Mouse (Mus musculus) lung, embryonic 15.5 days (tissue): ENCODE measurements around the gene Tgfbrap1. TPM values are rescaled to one million over a fixed set of nuclear protein-coding genes. Genes with fewer than 3 reads are reported as not detected.
A peak's percentile ranks its signal among the peaks of the same experiment; 100 is the strongest.

Experiments used
- ATAC-seq: fragments of 200-750 bp; cut with Nextera tagmentation; 2 replicates; pipeline ENCODE4 v1.8.0; 2017; ENCODE audit warnings: moderate number of reproducible peaks, borderline replicate concordance; ENCODE audit not compliant: low FRiP score, low TSS enrichment; ENCODE audit errors: extremely low read depth
- H3K27ac ChIP-seq: fragments of 300-500 bp; sonication (generic); 2 replicates; pipeline ENCODE4 v1.5.1; 2015; ENCODE audit warnings: moderate library complexity, mild to moderate bottlenecking, inconsistent platforms
- H3K27me3 ChIP-seq: fragments of 300-500 bp; sonication (generic); 2 replicates; pipeline ENCODE4 v1.6.1; 2015; ENCODE audit warnings: inconsistent platforms
- H3K36me3 ChIP-seq: fragments of 300-500 bp; sonication (generic); 2 replicates; pipeline ENCODE4 v1.6.1; 2015; ENCODE audit warnings: inconsistent platforms
- H3K4me1 ChIP-seq: fragments of 300-500 bp; sonication (generic); 2 replicates; pipeline ENCODE4 v1.6.1; 2015; ENCODE audit warnings: inconsistent platforms
- H3K4me2 ChIP-seq: fragments of 300-500 bp; sonication (generic); 2 replicates; pipeline ENCODE4 v1.6.1; 2015; ENCODE audit warnings: inconsistent platforms, mild to moderate bottlenecking, moderate library complexity
- H3K4me3 ChIP-seq: fragments of 300-500 bp; sonication (generic); 2 replicates; pipeline ENCODE4 v1.5.1; 2015; ENCODE audit warnings: mild to moderate bottlenecking, inconsistent platforms
- H3K9ac ChIP-seq: fragments of 300-500 bp; sonication (generic); 2 replicates; pipeline ENCODE4 v1.6.1; 2015; ENCODE audit warnings: inconsistent platforms
- H3K9me3 ChIP-seq: fragments of 300-500 bp; sonication (generic); 2 replicates; pipeline ENCODE4 v1.6.1; 2016; ENCODE audit warnings: inconsistent platforms
- WGBS: fragments of 180-500 bp; shearing (Covaris S2); methylation state at CpG from one replicate; pipeline ENCODE4 v1.1.7; 2015; 5-methylcytosine and 5-hydroxymethylcytosine counted together
- polyA plus RNA-seq: library from polyadenylated mRNA; unstranded; fragments of >200 nt; fragmentation: Nextera tagmentation; extraction: Ambion mirVana; gene quantifications from 2 replicates; pipeline ENCODE4 v1.2.1, GENCODE M21; 2015

Gene Tgfbrap1
- 8.3 and 10.3 TPM in 2 replicates for polyA plus RNA-seq

DNA sequence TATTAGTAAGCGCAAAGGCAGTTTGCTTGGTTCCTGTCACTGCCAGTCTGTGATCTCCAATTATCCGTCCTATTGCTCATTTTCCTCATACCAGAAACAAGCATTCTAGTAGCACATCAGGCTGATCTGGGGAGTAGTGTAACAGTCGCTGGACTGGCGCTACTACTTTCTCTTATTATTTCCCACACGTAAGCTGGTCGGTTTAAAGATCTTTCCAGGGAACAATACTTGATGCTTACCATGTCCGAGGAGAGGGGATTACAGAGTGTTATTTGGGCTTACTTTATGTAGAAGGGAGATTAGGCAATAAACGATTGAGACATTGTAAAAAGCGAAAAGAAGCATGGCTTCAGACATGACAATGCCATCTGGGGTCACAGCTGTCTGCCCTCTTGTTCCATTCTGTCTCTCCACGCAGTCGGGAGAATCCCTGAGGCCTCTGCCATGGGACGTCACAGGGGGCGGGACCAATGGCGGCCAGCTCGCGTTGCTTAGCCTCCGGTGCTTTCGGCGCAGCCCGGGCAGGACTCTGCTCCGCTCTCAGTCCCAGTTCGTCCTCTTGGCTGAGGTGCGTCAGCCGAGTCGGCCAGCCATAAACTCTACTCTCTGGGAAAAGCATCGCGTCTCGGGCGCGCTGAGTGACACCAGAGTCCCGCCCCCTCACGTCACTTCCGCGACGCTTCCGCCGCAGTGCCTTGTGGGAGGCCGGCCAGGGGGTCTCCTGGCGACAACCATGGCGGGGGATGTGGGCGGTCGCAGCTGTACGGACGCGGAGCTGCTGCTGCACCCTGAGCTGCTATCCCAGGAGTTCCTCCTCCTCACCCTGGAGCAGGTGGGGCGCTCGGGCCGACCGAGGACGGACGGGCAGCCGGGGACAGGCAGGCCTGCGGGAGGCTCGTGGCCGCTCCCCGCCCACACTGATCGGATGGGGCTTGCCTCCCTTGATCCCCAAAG is at the start of gene Tgfbrap1, which contains the start of gene AI597479:
Gene Tgfbrap1 (minus strand): TSS at position 607 of the 954 bp plus-strand sequence.
Gene AI597479 (plus strand): TSS at position 680 of the 954 bp plus-strand sequence.
- H3K4me2 ChIP-seq, result peak within 1 kb of the TSS; percentile 77
- H3K36me3 ChIP-seq, result peaks cover 21% of the 10 kb centered on the region
- peak; percentile 96 for ATAC-seq
- under 1% methylated on average over 55 of the region's 57 CpGs for WGBS
- H3K9me3 ChIP-seq, result no peaks in the 10 kb centered on the region
- peaks cover 10% of the 10 kb centered on the region for H3K4me1 ChIP-seq
- peak within 1 kb of the TSS; percentile 100 for H3K27ac ChIP-seq
- no peaks in the 10 kb centered on the region for H3K27me3 ChIP-seq
- peak within 1 kb of the TSS; percentile 89 for H3K9ac ChIP-seq
- H3K4me3 ChIP-seq, result peak within 1 kb of the TSS; percentile 95

DNA sequence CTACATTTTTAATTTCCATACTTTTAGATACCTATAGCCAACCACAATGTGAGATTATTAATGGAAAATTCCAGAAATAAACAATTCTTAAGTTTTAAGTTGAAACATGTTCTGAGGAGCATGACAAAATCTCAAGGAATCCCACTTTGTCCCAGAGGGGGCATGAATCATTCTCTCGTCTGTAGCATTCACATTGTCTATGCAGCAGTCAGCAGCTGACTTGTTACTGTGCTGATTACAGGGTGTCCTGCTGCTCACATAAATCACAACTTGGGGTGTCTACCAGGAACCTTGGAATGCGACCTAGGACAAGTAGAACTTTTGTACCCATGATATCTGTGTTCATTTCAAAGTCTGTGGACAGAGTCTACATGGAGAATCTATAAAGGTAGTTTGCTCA is 49.0 kb upstream of the Tgfbrap1 start:
- H3K4me3 ChIP-seq, result no peak overlapping the region
- no peak overlapping the region for H3K9ac ChIP-seq
- H3K4me1 ChIP-seq, result peaks cover 4% of the 10 kb centered on the region; the same call in 1 of the 2 replicates
- H3K9me3 ChIP-seq, result no peaks in the 10 kb centered on the region
- no peaks in the 10 kb centered on the region for H3K36me3 ChIP-seq
- ATAC-seq, result no peak
- no peak overlapping the region for H3K27ac ChIP-seq
- 69% methylated on average over 2 of the region's 2 CpGs for WGBS
- H3K4me2 ChIP-seq, result no peak overlapping the region
- H3K27me3 ChIP-seq, result no peaks in the 10 kb centered on the region

DNA sequence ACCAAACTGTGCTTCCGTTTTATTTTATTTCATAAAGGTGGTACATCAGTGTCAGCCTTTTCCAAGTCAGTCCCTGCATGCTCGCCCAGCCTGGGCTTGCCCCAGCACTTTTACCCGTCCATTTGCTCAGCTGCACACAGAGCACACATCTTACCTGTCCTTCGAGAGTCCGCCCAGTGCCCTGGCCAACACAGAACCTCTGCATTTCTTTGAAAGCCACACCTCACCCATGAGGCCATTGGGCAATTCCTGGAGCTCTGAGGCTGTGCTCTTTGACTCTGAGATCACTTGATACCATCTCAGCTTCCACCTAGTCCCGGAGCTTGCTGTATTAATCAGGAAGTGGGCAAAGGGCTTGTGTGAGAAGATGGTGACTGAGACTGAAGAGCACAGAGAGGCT is 47.0 kb upstream of the Tgfbrap1 start:
- no peak overlapping the region for H3K4me3 ChIP-seq
- no peak overlapping the region for H3K27ac ChIP-seq

DNA sequence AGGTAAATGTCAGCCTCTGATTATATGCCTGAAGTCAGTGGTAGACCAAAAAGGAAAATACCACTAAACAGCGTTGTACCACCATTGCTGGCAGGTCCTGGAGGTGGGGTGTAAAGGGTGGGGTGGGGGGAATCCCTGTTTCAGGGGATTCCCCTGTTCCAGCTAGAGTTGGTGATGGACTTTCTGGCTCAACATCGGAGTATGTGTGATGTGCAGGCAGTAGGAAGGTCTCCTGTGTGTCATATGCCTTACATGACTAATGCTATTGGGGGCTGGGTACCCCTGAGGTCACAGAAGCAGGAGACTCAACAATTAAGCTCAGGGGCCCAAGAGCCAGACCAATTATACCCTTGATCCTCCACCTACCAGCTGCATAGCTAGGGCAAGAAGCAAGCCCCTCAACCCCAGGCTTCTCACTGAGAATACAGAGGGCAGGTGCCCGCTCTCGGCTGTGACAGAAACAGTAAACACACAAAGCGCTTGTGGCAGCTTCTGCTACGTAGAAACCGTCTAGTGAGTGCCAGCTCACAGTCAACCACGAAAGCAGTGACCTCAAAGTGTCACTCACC is 46.0 kb upstream of the Tgfbrap1 start:
- ATAC-seq, result no peak
- Histone ChIP-seq H3K4me1 (peaks cover 12% of the 10 kb centered on the region; the same call in 1 of the 2 replicates), H3K4me3 (no peak overlapping the region), H3K36me3 (no peaks in the 10 kb centered on the region), H3K27ac (no peak overlapping the region), H3K9me3 (no peaks in the 10 kb centered on the region), H3K27me3 (no peaks in the 10 kb centered on the region), H3K9ac (no peak overlapping the region), H3K4me2 (no peak overlapping the region)
- WGBS, result 71% methylated on average over 8 of the region's 8 CpGs

More for the DNA sequence above, 47.0 kb upstream of the Tgfbrap1 start:
- no peaks in the 10 kb centered on the region for H3K27me3 ChIP-seq
- peaks cover 12% of the 10 kb centered on the region; the same call in 1 of the 2 replicates for H3K4me1 ChIP-seq
- H3K9ac ChIP-seq, result no peak overlapping the region
- WGBS, result 64% methylated on average over 6 of the region's 6 CpGs
- H3K4me2 ChIP-seq, result no peak overlapping the region
- no peaks in the 10 kb centered on the region for H3K9me3 ChIP-seq
- no peaks in the 10 kb centered on the region for H3K36me3 ChIP-seq
- no peak for ATAC-seq

DNA sequence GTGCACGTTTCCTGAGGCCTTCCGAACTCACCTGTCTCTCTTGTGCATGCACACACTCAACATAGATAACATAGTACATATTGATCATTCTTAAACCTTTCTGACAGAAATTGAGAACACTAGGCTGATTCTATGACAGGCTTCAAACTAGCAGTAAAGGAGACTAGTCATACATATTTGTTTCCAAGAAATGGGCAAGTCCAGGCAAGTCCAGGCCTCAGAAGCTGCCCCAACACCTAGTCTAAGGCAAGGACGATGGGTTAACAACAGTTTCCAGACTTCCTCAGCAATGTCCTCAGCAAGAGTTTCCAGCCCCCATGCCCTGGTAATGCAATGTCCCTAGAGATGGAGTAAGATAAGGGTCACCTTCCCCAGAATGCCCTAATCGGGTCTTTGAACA is 45.4 kb upstream of the Tgfbrap1 start:
- whole genome bisulfite sequencing, result 83% methylated on average over 4 of the region's 4 CpGs
- Histone ChIP-seq H3K4me1 (peaks cover 12% of the 10 kb centered on the region; the same call in 1 of the 2 replicates), H3K27me3 (no peaks in the 10 kb centered on the region), H3K36me3 (no peaks in the 10 kb centered on the region), H3K4me2 (no peak overlapping the region), H3K27ac (no peak overlapping the region), H3K9ac (no peak overlapping the region), H3K9me3 (no peaks in the 10 kb centered on the region), H3K4me3 (no peak overlapping the region)
- no peak for ATAC-seq

DNA sequence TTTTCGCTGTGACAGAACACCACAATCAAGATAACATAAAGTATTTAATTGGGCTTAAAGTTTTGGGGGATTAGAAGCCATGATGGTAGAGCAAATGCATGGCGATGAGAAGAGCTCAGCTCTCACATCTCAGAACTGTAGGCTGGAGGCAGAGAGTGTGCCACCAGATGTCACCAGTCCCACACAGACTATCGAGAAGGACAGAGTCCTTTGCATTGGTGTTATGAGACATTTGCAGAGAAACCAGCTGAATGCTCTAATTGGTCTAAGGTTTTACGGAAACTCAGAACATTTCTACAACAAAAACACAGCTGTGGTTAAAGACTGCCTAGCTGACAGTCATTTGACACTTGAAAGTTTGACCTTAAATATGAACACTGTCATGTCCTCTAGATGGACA is 44.8 kb upstream of the Tgfbrap1 start:
- Histone ChIP-seq H3K36me3 (no peaks in the 10 kb centered on the region), H3K4me1 (peaks cover 12% of the 10 kb centered on the region; the same call in 1 of the 2 replicates), H3K27me3 (no peaks in the 10 kb centered on the region), H3K9ac (no peak overlapping the region), H3K4me2 (no peak overlapping the region), H3K27ac (no peak overlapping the region), H3K9me3 (no peaks in the 10 kb centered on the region), H3K4me3 (no peak overlapping the region)
- 74% methylated on average over 4 of the region's 4 CpGs for WGBS
- ATAC-seq, result no peak

DNA sequence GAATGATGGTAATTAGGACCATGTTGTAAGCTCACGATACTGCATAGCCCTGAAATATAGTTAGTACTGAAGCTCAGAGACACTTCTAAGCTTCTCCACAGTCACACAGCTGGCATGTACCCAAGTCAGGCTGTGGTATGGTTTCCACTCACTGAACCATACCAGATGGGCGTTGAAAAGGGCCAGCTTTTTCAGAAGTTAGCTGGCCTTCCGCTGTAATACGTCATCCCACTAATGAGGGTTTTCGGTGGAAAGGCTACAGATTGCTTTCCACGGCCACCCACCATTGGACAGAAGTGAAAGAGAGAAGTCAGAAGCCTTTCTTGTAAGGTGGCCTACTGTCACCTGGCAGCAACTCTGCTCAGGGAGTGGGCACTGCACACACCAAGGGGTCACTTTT is 44.4 kb upstream of the Tgfbrap1 start:
- Histone ChIP-seq H3K9me3 (no peaks in the 10 kb centered on the region), H3K27me3 (no peaks in the 10 kb centered on the region), H3K4me1 (peaks cover 12% of the 10 kb centered on the region; the same call in 1 of the 2 replicates), H3K36me3 (no peaks in the 10 kb centered on the region), H3K27ac (no peak overlapping the region), H3K9ac (no peak overlapping the region), H3K4me2 (no peak overlapping the region), H3K4me3 (no peak overlapping the region)
- ATAC-seq, result no peak
- WGBS, result 76% methylated on average over 6 of the region's 6 CpGs

DNA sequence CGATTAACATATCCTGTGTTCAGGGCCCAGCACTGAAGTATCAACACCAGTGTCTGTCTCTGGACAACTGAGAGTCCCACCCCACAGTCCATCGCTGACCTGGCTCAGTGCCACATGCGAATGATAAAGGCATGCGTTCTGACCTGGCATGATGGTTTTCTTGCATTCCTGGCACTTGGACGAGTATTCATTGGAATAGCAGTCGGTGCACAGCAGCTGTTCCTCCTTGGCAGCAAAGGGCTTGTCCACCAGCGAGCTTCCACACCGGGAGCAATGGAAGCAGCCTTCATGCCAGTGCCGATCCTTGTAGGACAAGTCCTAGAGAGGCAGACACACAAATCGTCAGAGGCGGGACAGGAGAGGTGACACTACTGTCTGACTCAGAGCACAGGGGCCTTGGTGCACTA is 43.1 kb upstream of the Tgfbrap1 start:
- Histone ChIP-seq H3K27me3 (no peaks in the 10 kb centered on the region), H3K4me3 (no peak overlapping the region), H3K9me3 (no peaks in the 10 kb centered on the region), H3K36me3 (no peaks in the 10 kb centered on the region), H3K9ac (no peak overlapping the region), H3K4me2 (no peak overlapping the region), H3K4me1 (peaks cover 12% of the 10 kb centered on the region; the same call in 1 of the 2 replicates), H3K27ac (no peak overlapping the region)
- WGBS, result 45% methylated on average over 11 of the region's 11 CpGs
- ATAC-seq, result peak; percentile 40; the same call in 1 of the 2 replicates

DNA sequence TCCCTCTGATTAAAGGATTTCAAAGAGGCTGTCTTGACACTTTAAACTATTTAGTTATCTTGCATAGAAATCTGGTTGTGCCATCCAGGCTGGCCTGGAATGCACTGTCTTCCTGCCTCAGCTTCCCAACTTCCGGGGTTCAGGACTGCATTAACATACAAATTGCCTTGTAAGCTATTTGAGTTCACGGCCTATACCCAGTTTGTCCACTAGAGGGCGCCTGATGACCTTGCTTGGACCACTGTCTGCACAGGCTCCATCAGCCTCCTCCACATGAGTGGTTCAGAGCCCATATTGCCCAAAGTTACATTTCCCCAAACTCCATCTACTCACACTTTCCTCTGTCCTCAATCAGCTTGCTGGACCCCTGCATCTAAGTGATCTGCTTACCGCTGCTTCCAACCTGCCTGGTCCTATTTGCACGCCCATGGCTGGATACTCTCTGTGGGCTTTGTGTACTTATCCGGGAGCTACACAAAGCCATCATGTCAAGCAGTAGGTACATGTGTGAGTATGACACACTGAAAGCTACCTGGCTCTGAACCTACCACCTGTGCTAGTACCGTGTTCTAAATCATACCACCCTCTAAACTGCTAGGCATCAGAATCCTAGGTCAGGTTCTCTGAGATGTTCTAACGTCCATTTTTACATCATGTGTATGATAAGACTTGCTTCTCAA is 41.3 kb upstream of the Tgfbrap1 start:
- no peak overlapping the region for H3K9ac ChIP-seq
- WGBS, result 51% methylated on average over 8 of the region's 8 CpGs
- H3K27ac ChIP-seq, result no peak overlapping the region
- no peaks in the 10 kb centered on the region for H3K27me3 ChIP-seq
- no peak overlapping the region for H3K4me2 ChIP-seq
- H3K36me3 ChIP-seq, result no peaks in the 10 kb centered on the region
- peaks cover 9% of the 10 kb centered on the region; the same call in 1 of the 2 replicates for H3K4me1 ChIP-seq
- H3K9me3 ChIP-seq, result no peaks in the 10 kb centered on the region
- peak; percentile 53; the same call in 1 of the 2 replicates for ATAC-seq
- no peak overlapping the region for H3K4me3 ChIP-seq

DNA sequence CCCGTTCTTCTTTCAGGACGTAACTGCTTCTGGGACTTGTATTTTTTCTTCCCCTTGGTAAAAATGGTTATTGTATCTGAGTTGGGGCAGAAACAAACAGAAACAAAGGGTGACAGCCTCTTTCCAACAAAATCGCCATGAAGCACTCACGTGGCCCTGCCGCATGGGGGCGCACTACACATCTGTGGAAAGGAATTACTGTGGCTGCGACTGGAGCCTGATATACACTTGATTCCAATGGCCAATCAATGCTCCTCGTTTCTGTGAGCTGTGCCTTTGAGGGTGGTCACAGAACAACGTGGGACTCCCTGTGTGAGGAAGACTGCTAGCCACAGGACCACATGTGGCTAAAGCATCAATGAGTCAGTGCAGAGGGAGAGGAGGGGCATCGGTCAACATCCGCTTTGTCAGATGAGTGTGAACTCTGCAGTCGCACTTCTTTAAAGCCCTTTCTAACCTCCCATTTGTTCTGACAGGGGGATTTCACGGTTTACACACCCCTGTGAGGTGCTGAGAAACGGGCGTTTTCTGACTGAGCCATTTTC is 39.9 kb upstream of the Tgfbrap1 start:
- Histone ChIP-seq H3K4me2 (no peak overlapping the region), H3K4me3 (no peak overlapping the region), H3K27ac (no peak overlapping the region), H3K36me3 (no peaks in the 10 kb centered on the region), H3K9me3 (no peaks in the 10 kb centered on the region), H3K27me3 (no peaks in the 10 kb centered on the region), H3K9ac (no peak overlapping the region), H3K4me1 (peaks cover 9% of the 10 kb centered on the region; the same call in 1 of the 2 replicates)
- ATAC-seq, result no peak
- 68% methylated on average over 15 of the region's 15 CpGs for WGBS

DNA sequence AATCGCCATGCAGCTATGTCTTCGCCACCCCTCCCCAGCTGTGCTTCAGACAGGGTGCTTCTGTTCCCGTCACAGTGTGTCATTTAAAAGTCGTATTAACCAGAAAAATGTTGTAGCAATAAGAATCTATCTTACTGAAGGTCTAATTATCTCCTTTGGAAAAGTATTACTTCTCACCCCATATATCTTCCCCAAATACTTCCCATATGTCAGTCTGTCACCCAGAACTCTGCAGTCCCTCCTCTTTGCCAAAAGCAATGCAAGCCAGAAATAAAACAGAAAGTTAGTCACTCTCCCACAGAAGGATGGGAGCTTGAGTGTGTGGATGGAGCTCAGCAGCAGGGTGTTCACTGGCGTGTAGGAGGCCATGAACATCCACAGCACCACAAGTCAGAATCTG is 38.9 kb upstream of the Tgfbrap1 start:
- Histone ChIP-seq H3K9ac (no peak overlapping the region), H3K27ac (no peak overlapping the region), H3K4me1 (peaks cover 9% of the 10 kb centered on the region; the same call in 1 of the 2 replicates), H3K9me3 (no peaks in the 10 kb centered on the region), H3K27me3 (no peaks in the 10 kb centered on the region), H3K4me3 (no peak overlapping the region), H3K4me2 (no peak overlapping the region), H3K36me3 (no peaks in the 10 kb centered on the region)
- WGBS, result 73% methylated on average over 5 of the region's 5 CpGs
- ATAC-seq, result no peak
